Mouse (Mus musculus) CH12.LX (cell line): ENCODE data around the gene Dnaaf3. TPM values are rescaled to one million over a fixed set of nuclear protein-coding genes. Genes with fewer than 3 reads are reported as not detected.
"Not testable (repeated sequence)": the region's sequence is repeated elsewhere in the genome, so short reads cannot be mapped to it uniquely, and the experiment has no call there.

Source experiments
- DNase-seq: peaks from one replicate; pipeline ENCODE4 v3.0.0-alpha.2; 2013; ENCODE audit errors: extremely low read depth
- H3K27ac ChIP-seq: 2 replicates; pipeline ENCODE4 v1.5.1; 2012; ENCODE audit warnings: low read depth, mild to moderate bottlenecking, control low read depth, moderate library complexity; ENCODE audit not compliant: insufficient read depth
- H3K27me3 ChIP-seq: replicated peaks from 2 replicates; pipeline ENCODE3; 2012; ENCODE audit warnings: inconsistent platforms
- H3K36me3 ChIP-seq, 2 experiments: replicated peaks in 1 of 2; 2 replicates each; pipeline versions ENCODE3 to v1.6.1; 2012; ENCODE audit warnings: inconsistent platforms in 1 of 2, low read length in 1 of 2, mild to moderate bottlenecking in 1 of 2, mixed read lengths in 1 of 2, moderate library complexity in 1 of 2; ENCODE audit not compliant: control insufficient read depth in 1 of 2, insufficient read depth in 1 of 2
- H3K4me1 ChIP-seq, 2 experiments: 2 replicates each; pipeline ENCODE4 v1.6.1; 2012; ENCODE audit warnings: inconsistent platforms in 1 of 2, moderate library complexity in 1 of 2; ENCODE audit not compliant: insufficient read depth in 2 of 2, control insufficient read depth in 1 of 2
- H3K4me2 ChIP-seq: 2 replicates; pipeline ENCODE4 v1.6.1; 2012; ENCODE audit warnings: low read depth, mild to moderate bottlenecking, control low read depth; ENCODE audit not compliant: poor library complexity, insufficient read depth, severe bottlenecking
- H3K4me3 ChIP-seq, 3 experiments: fragments of 150-350 bp in 1 of 3; sonication (generic) in 1 of 3; replicated peaks in 1 of 3; 2 replicates each; pipeline versions ENCODE3 to v1.5.1; 2011 to 2012; ENCODE audit warnings: low read depth in 2 of 3, low read length in 2 of 3, mild to moderate bottlenecking in 2 of 3, moderate library complexity in 2 of 3, control low read depth in 1 of 3, improper control_type of control experiment in 1 of 3, inconsistent platforms in 1 of 3, mixed read lengths in 1 of 3; ENCODE audit not compliant: poor library complexity in 1 of 3
- H3K79me2 ChIP-seq: replicated peaks from 2 replicates; pipeline ENCODE4 v1.6.1; 2012; ENCODE audit warnings: mild to moderate bottlenecking, moderate library complexity; ENCODE audit not compliant: control insufficient read depth, poor library complexity, insufficient read depth, severe bottlenecking; ENCODE audit errors: extremely low read depth
- H3K9ac ChIP-seq: 2 replicates; pipeline ENCODE4 v1.6.1; 2012; ENCODE audit warnings: low read depth, mild to moderate bottlenecking, control low read depth, moderate library complexity; ENCODE audit not compliant: insufficient read depth
- H3K9me3 ChIP-seq: replicated peaks from 2 replicates; pipeline ENCODE3; 2012; ENCODE audit warnings: low read length, inconsistent platforms, mixed read lengths
- BHLHE40 ChIP-seq: IDR thresholded peaks from 2 replicates; pipeline ENCODE4 v1.6.1; 2011; ENCODE audit warnings: mild to moderate bottlenecking, low read depth, low read length, improper control_type of control experiment
- CHD2 ChIP-seq: IDR thresholded peaks from 2 replicates; pipeline ENCODE4 v1.6.1; 2011; ENCODE audit warnings: low read length, improper control_type of control experiment
- CTCF ChIP-seq, 2 experiments: IDR thresholded peaks in 1 of 2; conservative IDR thresholded peaks in 1 of 2; 2 replicates each; pipeline ENCODE4 v1.5.1; 2011 to 2012; ENCODE audit warnings: low read depth in 2 of 2, low read length in 2 of 2, improper control_type of control experiment in 1 of 2, inconsistent platforms in 1 of 2, mild to moderate bottlenecking in 1 of 2, moderate library complexity in 1 of 2
- JUN ChIP-seq: IDR thresholded peaks from 2 replicates; pipeline ENCODE4 v1.6.1; 2011; ENCODE audit warnings: low read depth, mild to moderate bottlenecking, low read length, improper control_type of control experiment, moderate library complexity; ENCODE audit not compliant: insufficient read depth
- MAX ChIP-seq: IDR thresholded peaks from 2 replicates; pipeline ENCODE4 v1.6.1; 2011; ENCODE audit warnings: low read length, improper control_type of control experiment
- MXI1 ChIP-seq: IDR thresholded peaks from 2 replicates; pipeline ENCODE4 v1.6.1; 2011; ENCODE audit warnings: mild to moderate bottlenecking, low read depth, low read length, improper control_type of control experiment
- MYC ChIP-seq: IDR thresholded peaks from 2 replicates; pipeline ENCODE4 v1.6.1; 2011; ENCODE audit warnings: low read depth, mild to moderate bottlenecking, improper control_type of control experiment, low read length
- NELFE ChIP-seq: IDR thresholded peaks from 2 replicates; pipeline ENCODE4 v1.6.1; 2011; ENCODE audit warnings: low read depth, low read length, improper control_type of control experiment
- UBTF ChIP-seq: IDR thresholded peaks from 2 replicates; pipeline ENCODE4 v1.6.1; 2012; ENCODE audit warnings: low read depth, mild to moderate bottlenecking, inconsistent platforms, low read length, improper control_type of control experiment, moderate library complexity
- dilution Hi-C: fragments of 300-500 bp; cut with MboI; formaldehyde crosslinking; loops from 2 replicates; pipeline ENCODE4 v1.14.3; 2020; ENCODE audit warnings: low sequenced_read_pairs; ENCODE audit not compliant: extremely low pct_unique_long_range_greater_than_20kb, extremely low pct_ligation_motif_present
- in situ Hi-C: fragments of 300-500 bp; cut with MboI; formaldehyde crosslinking; loops from 3 replicates; pipeline ENCODE4 v1.14.3; 2019; ENCODE audit warnings: low sequenced_read_pairs, low pct_ligation_motif_present, low pct_unique_long_range_greater_than_20kb, mixed read lengths
- polyA plus RNA-seq: library from polyadenylated mRNA; unstranded; fragments of >175 nt; gene quantifications from 2 replicates; pipeline ENCODE4 v1.2.1, GENCODE M21; 2012; ENCODE audit warnings: low read depth; ENCODE audit not compliant: insufficient read length
- total RNA-seq, 2 experiments: library from RNA; depleted of rRNA; stranded (reverse); fragments of 300-350 nt in 1 of 2; fragments of >200 nt in 1 of 2; gene quantifications; 2 replicates each; pipeline ENCODE4 v1.2.3; 2012 to 2014

Gene Dnaaf3
- total RNA-seq (2012; rRNA removed) (0.46 and 0.59 TPM in 2 replicates), total RNA-seq (2014; rRNA removed) (0.16 TPM in 1 of 2 replicates, not detected in the other), polyA plus RNA-seq (0.83 and 1.1 TPM in 2 replicates)

DNA sequence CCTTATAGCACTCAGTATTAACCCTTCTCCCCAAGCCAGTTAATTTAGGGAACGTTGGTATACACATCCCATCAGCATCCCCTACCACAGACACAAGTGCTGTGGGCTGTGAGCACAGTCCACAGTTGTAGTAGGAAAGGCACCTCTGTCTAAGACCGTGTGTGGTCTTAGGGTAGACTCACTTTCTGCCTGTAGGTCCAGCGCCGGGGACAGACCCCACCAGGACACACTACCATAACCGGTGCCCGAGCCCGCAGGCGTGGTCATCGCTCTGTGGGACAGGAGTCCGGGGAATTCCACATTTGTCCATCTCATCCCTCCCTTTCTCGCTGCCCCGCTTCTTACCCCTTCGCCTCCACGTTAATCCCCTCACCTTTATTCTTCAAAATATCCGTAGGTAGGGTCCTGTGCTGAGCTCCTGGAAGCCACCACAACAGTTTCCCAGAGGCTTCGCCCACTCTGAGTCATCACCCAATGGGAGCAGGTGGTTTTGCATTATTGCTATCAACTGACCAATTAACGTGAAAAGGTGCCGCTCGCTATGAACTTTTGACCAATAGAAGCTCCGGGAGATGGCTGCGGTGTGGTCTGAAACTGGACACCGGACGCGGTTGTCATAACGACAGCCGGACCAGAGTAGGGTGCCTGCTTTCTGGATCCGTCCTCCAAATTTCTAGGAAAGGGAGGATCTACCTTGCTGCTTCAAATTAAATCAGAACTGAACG is at the start of gene Dnaaf3:
TSS of gene Dnaaf3 (minus strand) at position 449 of the 725 bp plus-strand sequence.
- DNase-seq = no peak
- H3K9me3 ChIP-seq = no peaks in the 10 kb centered on the region
- H3K27ac ChIP-seq = no peak within 1 kb of the TSS
- H3K27me3 ChIP-seq = peaks cover 32% of the 10 kb centered on the region
- peak within 1 kb of the TSS in 1 of 3 experiments; percentile 37 for H3K4me3 ChIP-seq
- H3K4me1 ChIP-seq = peaks cover 7 to 8% of the 10 kb centered on the region in 2 experiments
- H3K9ac ChIP-seq = no peak within 1 kb of the TSS
- dilution Hi-C loops (no loop called here), in situ Hi-C loops (no loop called here)
- H3K4me2 ChIP-seq = peak within 1 kb of the TSS; percentile 4
- H3K79me2 ChIP-seq = no peaks in the 10 kb centered on the region
- no peaks in the 10 kb centered on the region for H3K36me3 ChIP-seq
- TF ChIP-seq NELFE (no peak), JUN (no peak), CHD2 (0 out of 2 replicates have a peak, but pooled peaks have one; percentile 49), CTCF (conservative IDR thresholded peaks at IDR 0.05 in 1 of 2, IDR thresholded peaks at IDR 0.05 in 1 of 2; ENCODE audit: low read depth in 2 of 2, low read length in 2 of 2) (no peak), MYC (no peak), BHLHE40 (no peak), MXI1 (peak; percentile 61; the same call in 1 of the 2 replicates), UBTF (no peak), MAX (no peak)

DNA sequence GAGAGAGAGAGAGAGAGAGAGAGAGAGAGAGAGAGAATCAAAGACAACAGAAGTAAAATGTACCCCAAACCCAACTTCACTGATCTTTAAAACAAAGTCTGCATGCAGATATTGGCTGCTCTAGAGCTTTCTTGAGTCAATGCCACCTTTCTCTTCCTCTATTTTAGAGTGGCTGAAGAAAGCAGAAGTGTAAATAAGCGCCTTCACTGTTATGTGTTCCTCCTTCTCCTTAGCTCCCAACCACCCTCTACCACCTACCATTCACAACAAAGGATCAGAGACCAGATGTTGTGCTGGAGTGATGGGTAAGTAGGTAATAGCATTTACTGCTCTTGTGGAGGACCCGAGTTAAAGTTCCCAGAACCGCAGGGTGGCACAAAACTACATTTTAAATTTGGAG is 49.2 kb upstream of the Dnaaf3 start:
- in situ Hi-C loops, H3K79me2 ChIP-seq, H3K4me1 ChIP-seq, H3K9me3 ChIP-seq, DNase-seq, H3K27me3 ChIP-seq, H3K4me3 ChIP-seq, H3K36me3 ChIP-seq, dilution Hi-C loops, H3K4me2 ChIP-seq, H3K27ac ChIP-seq, H3K9ac ChIP-seq: not testable (repeated sequence)

DNA sequence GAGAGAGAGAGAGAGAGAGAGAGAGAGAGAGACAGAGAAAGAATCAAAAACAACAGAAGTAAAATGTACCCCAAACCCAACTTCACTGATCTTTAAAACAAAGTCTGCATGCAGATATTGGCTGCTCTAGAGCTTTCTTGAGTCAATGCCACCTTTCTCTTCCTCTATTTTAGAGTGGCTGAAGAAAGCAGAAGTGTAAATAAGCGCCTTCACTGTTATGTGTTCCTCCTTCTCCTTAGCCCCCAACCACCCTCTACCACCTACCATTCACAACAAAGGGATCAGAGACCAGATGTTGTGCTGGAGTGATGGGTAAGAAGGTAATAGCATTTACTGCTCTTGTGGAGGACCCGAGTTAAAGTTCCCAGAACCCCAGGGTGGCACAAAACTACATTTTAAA is 40.1 kb upstream of the Dnaaf3 start:
- H3K9ac ChIP-seq, H3K4me3 ChIP-seq, H3K27me3 ChIP-seq, in situ Hi-C loops, H3K4me1 ChIP-seq, DNase-seq, dilution Hi-C loops, H3K27ac ChIP-seq, H3K36me3 ChIP-seq, H3K79me2 ChIP-seq, H3K4me2 ChIP-seq, H3K9me3 ChIP-seq: not testable (repeated sequence)
